Mouse (Mus musculus) intestine, embryonic 16.5 days (tissue): ENCODE measurements around the gene Gpr35. TPM values are rescaled to one million over a fixed set of nuclear protein-coding genes. Genes with fewer than 3 reads are reported as not detected.

Source experiments
- ATAC-seq: fragments of 200-750 bp; cut with Nextera tagmentation; 2 replicates; pipeline ENCODE4 v1.8.0; 2017; ENCODE audit warnings: moderate TSS enrichment, moderate library complexity
- H3K27ac ChIP-seq: fragments of 300-500 bp; sonication (generic); 2 replicates; pipeline ENCODE4 v1.5.1; 2014; ENCODE audit warnings: mild to moderate bottlenecking, low read length
- H3K27me3 ChIP-seq: fragments of 300-500 bp; sonication (generic); replicated peaks from 2 replicates; pipeline ENCODE4 v1.6.1; 2014; ENCODE audit warnings: low read length, control low read depth, mixed read lengths; ENCODE audit not compliant: control insufficient read depth, insufficient read depth
- H3K36me3 ChIP-seq: fragments of 300-500 bp; sonication (generic); 2 replicates; pipeline ENCODE4 v1.6.1; 2014; ENCODE audit warnings: low read length, control low read depth; ENCODE audit not compliant: control insufficient read depth, insufficient read depth
- H3K4me1 ChIP-seq: fragments of 300-500 bp; sonication (generic); 2 replicates; pipeline ENCODE4 v1.6.1; 2014; ENCODE audit warnings: low read length, control low read depth, mixed read lengths; ENCODE audit not compliant: control insufficient read depth, insufficient read depth
- H3K4me2 ChIP-seq: fragments of 300-500 bp; sonication (generic); 2 replicates; pipeline ENCODE4 v1.6.1; 2014; ENCODE audit warnings: low read depth, low read length, control low read depth
- H3K4me3 ChIP-seq: fragments of 300-500 bp; sonication (generic); 2 replicates; pipeline ENCODE4 v1.5.1; 2014; ENCODE audit warnings: mild to moderate bottlenecking, low read length
- H3K9ac ChIP-seq: fragments of 300-500 bp; sonication (generic); 2 replicates; pipeline ENCODE4 v1.6.1; 2014; ENCODE audit warnings: low read depth, low read length
- H3K9me3 ChIP-seq: fragments of 300-500 bp; sonication (generic); 2 replicates; pipeline ENCODE4 v1.6.1; 2016; ENCODE audit warnings: low read length, control low read depth; ENCODE audit not compliant: control insufficient read depth
- WGBS: fragments of 180-500 bp; shearing (Covaris S2); extraction: QIAGEN DNeasy Blood & Tissue Kit; methylation state at CpG from one replicate; pipeline ENCODE4 v1.1.7; 2014; 5-methylcytosine and 5-hydroxymethylcytosine counted together
- polyA plus RNA-seq: library from polyadenylated mRNA; unstranded; fragments of >200 nt; fragmentation: Nextera tagmentation; extraction: Ambion mirVana; gene quantifications from 2 replicates; pipeline ENCODE4 v1.2.1, GENCODE M21; 2015

The Gpr35 gene
- polyA plus RNA-seq, 1 experiment from 2014 or later = 8.4 TPM

GRCm38 (mm10) chr1:92988894-92989293, 38.2 kb downstream of the Gpr35 start:
- ATAC-seq = peak; percentile 57; the same call in 1 of the 2 replicates
- Histone ChIP-seq H3K27ac (no peak overlapping the region), H3K27me3 (no peaks in the 10 kb centered on the region), H3K9me3 (no peaks in the 10 kb centered on the region), H3K36me3 (no peaks in the 10 kb centered on the region), H3K9ac (no peak overlapping the region), H3K4me2 (no peak overlapping the region), H3K4me3 (no peak overlapping the region), H3K4me1 (no peaks in the 10 kb centered on the region)
- 40% methylated on average over 4 of the region's 4 CpGs for WGBS

- Histone ChIP-seq H3K4me1 (no peaks in the 10 kb centered on the region), H3K27me3 (no peaks in the 10 kb centered on the region), H3K4me3 (no peak overlapping the region), H3K4me2 (no peak overlapping the region), H3K36me3 (no peaks in the 10 kb centered on the region), H3K27ac (no peak overlapping the region), H3K9me3 (no peaks in the 10 kb centered on the region), H3K9ac (no peak overlapping the region)
- ATAC-seq = peak; percentile 70
- WGBS = 50% methylated on average over 4 of the region's 4 CpGs
Observed at GRCm38 (mm10) chr1:92989891-92990290, 39.2 kb downstream of the Gpr35 start.

GRCm38 (mm10) chr1:92992214-92992855, 41.7 kb downstream of the Gpr35 start:
- H3K4me3 ChIP-seq = no peak overlapping the region
- H3K27me3 ChIP-seq = no peaks in the 10 kb centered on the region
- no peaks in the 10 kb centered on the region for H3K4me1 ChIP-seq
- H3K36me3 ChIP-seq = no peaks in the 10 kb centered on the region
- no peaks in the 10 kb centered on the region for H3K9me3 ChIP-seq
- H3K9ac ChIP-seq = no peak overlapping the region
- no peak overlapping the region for H3K27ac ChIP-seq
- no peak for ATAC-seq
- H3K4me2 ChIP-seq = no peak overlapping the region
- 79% methylated on average over 6 of the region's 6 CpGs for WGBS

- no peak overlapping the region for H3K4me2 ChIP-seq
- H3K9ac ChIP-seq = no peak overlapping the region
- no peak overlapping the region for H3K27ac ChIP-seq
- H3K4me1 ChIP-seq = no peaks in the 10 kb centered on the region
- no peaks in the 10 kb centered on the region for H3K36me3 ChIP-seq
- H3K4me3 ChIP-seq = no peak overlapping the region
- no peaks in the 10 kb centered on the region for H3K9me3 ChIP-seq
- WGBS = 78% methylated on average over 2 of the region's 2 CpGs
- H3K27me3 ChIP-seq = no peaks in the 10 kb centered on the region
- ATAC-seq = no peak
Observed at GRCm38 (mm10) chr1:92992880-92993279, 42.2 kb downstream of the Gpr35 start.

GRCm38 (mm10) chr1:93006061-93006460, 55.4 kb downstream of the Gpr35 start, which contains the start of gene Aqp12:
Gene Aqp12 (plus strand): TSS chr1:93006334.
- Histone ChIP-seq H3K36me3 (no peaks in the 10 kb centered on the region), H3K4me1 (no peaks in the 10 kb centered on the region), H3K9me3 (0 out of 2 replicates have a peak, but pooled peaks cover 4% of the 10 kb centered on the region), H3K4me3 (no peak within 1 kb of the TSS), H3K27ac (no peak within 1 kb of the TSS), H3K9ac (no peak within 1 kb of the TSS), H3K27me3 (no peaks in the 10 kb centered on the region; the same call in 1 of the 2 replicates), H3K4me2 (no peak within 1 kb of the TSS)
- 64% methylated on average over 7 of the region's 7 CpGs for WGBS
- peak; percentile 71 for ATAC-seq

- Histone ChIP-seq H3K4me2 (no peak overlapping the region), H3K4me3 (no peak overlapping the region), H3K36me3 (no peaks in the 10 kb centered on the region), H3K27me3 (no peaks in the 10 kb centered on the region; the same call in 1 of the 2 replicates), H3K9ac (no peak overlapping the region), H3K4me1 (no peaks in the 10 kb centered on the region), H3K9me3 (no peaks in the 10 kb centered on the region), H3K27ac (no peak overlapping the region)
- 61% methylated on average over 4 of the region's 4 CpGs for WGBS
- ATAC-seq = peak; percentile 34; the same call in 1 of the 2 replicates
Observed at GRCm38 (mm10) chr1:93009196-93009595, 58.5 kb downstream of the Gpr35 start.

- H3K27ac ChIP-seq = no peak overlapping the region
- H3K36me3 ChIP-seq = no peaks in the 10 kb centered on the region
- 34% methylated on average over 3 of the region's 3 CpGs for WGBS
- H3K9ac ChIP-seq = no peak overlapping the region
- H3K9me3 ChIP-seq = no peaks in the 10 kb centered on the region
- no peaks in the 10 kb centered on the region; the same call in 1 of the 2 replicates for H3K27me3 ChIP-seq
- H3K4me2 ChIP-seq = no peak overlapping the region
- H3K4me1 ChIP-seq = no peaks in the 10 kb centered on the region
- no peak overlapping the region for H3K4me3 ChIP-seq
- ATAC-seq = no peak
Observed at GRCm38 (mm10) chr1:93010731-93011130, 60.1 kb downstream of the Gpr35 start.

GRCm38 (mm10) chr1:93012103-93012585, 61.5 kb downstream of the Gpr35 start:
- Histone ChIP-seq H3K9me3 (no peaks in the 10 kb centered on the region), H3K36me3 (no peaks in the 10 kb centered on the region), H3K9ac (no peak overlapping the region), H3K27ac (no peak overlapping the region), H3K4me2 (no peak overlapping the region), H3K27me3 (no peaks in the 10 kb centered on the region), H3K4me3 (no peak overlapping the region), H3K4me1 (no peaks in the 10 kb centered on the region)
- WGBS = 69% methylated on average over 7 of the region's 7 CpGs
- ATAC-seq = no peak

GRCm38 (mm10) chr1:93013367-93013766, 62.7 kb downstream of the Gpr35 start:
- 72% methylated on average over 4 of the region's 4 CpGs for WGBS
- Histone ChIP-seq H3K36me3 (no peaks in the 10 kb centered on the region), H3K4me2 (no peak overlapping the region), H3K27ac (no peak overlapping the region), H3K4me3 (no peak overlapping the region), H3K9ac (no peak overlapping the region), H3K4me1 (no peaks in the 10 kb centered on the region), H3K27me3 (no peaks in the 10 kb centered on the region), H3K9me3 (no peaks in the 10 kb centered on the region)
- ATAC-seq = no peak

- Histone ChIP-seq H3K4me2 (no peak overlapping the region), H3K27ac (no peak overlapping the region), H3K4me3 (no peak overlapping the region), H3K4me1 (no peaks in the 10 kb centered on the region), H3K27me3 (no peaks in the 10 kb centered on the region), H3K9ac (no peak overlapping the region), H3K9me3 (no peaks in the 10 kb centered on the region), H3K36me3 (no peaks in the 10 kb centered on the region)
- ATAC-seq = peak; percentile 66
Observed at GRCm38 (mm10) chr1:93014460-93014859, 63.8 kb downstream of the Gpr35 start.
